Mouse (Mus musculus): ENCODE measurements around the gene Gm21083. TPM values are rescaled to one million over a fixed set of nuclear protein-coding genes. Genes with fewer than 3 reads are reported as not detected.

Gm21083 gene
- polyA plus RNA-seq (2012; rRNA removed; ENCODE audit: low replicate concordance), result 0.19 TPM in 1 of 2 replicates, not detected in the other

GRCm38 (mm10) chr5:15577033-15577432 lies at the start of gene Gm21083:
Gene Gm21083 (plus strand): TSS chr5:15577333.

GRCm38 (mm10) chr5:15529122-15529521 lies 48.0 kb upstream of the Gm21083 start, which contains the start of gene Gm21190:
Gene Gm21190 (minus strand): TSS chr5:15529222.

GRCm38 (mm10) chr5:15618764-15619163 lies 41.6 kb downstream of the Gm21083 start, which contains the start of gene Speer4d:
Gene Speer4d (plus strand): TSS chr5:15619064.

Other genes with a start within 250 kb of the Gm21083 start
- 0.11 and 0.16 TPM in 2 replicates for gene Gm21149, start 100.8 kb upstream of the Gm21083 start, polyA plus RNA-seq (2012; rRNA removed; ENCODE audit: low replicate concordance)
- 0.13 and 0.40 TPM in 2 replicates for gene Gm21190, start 48.1 kb upstream of the Gm21083 start, polyA plus RNA-seq (2012; rRNA removed; ENCODE audit: low replicate concordance)
- gene Speer4d, start 41.7 kb downstream of the Gm21083 start, polyA plus RNA-seq (2012; rRNA removed; ENCODE audit: low replicate concordance), result 0.10 and 0.17 TPM in 2 replicates
- gene 4930572O03Rik, start 79.7 kb downstream of the Gm21083 start, polyA plus RNA-seq (2012; rRNA removed; ENCODE audit: low replicate concordance), result not detected in 2 replicates
- gene Speer4c, start 136.9 kb downstream of the Gm21083 start, polyA plus RNA-seq (2012; rRNA removed; ENCODE audit: low replicate concordance), result not detected in 2 replicates